Mouse (Mus musculus): Measurements from ENCODE around the gene Chd3. TPM values are rescaled to one million over a fixed set of nuclear protein-coding genes. Genes with fewer than 3 reads are reported as not detected.

Gene Chd3
- polyA plus RNA-seq (2015; fragmentation: Nextera tagmentation; extraction: Ambion mirVana), result 33.4 and 35.5 TPM in 2 replicates

DNA sequence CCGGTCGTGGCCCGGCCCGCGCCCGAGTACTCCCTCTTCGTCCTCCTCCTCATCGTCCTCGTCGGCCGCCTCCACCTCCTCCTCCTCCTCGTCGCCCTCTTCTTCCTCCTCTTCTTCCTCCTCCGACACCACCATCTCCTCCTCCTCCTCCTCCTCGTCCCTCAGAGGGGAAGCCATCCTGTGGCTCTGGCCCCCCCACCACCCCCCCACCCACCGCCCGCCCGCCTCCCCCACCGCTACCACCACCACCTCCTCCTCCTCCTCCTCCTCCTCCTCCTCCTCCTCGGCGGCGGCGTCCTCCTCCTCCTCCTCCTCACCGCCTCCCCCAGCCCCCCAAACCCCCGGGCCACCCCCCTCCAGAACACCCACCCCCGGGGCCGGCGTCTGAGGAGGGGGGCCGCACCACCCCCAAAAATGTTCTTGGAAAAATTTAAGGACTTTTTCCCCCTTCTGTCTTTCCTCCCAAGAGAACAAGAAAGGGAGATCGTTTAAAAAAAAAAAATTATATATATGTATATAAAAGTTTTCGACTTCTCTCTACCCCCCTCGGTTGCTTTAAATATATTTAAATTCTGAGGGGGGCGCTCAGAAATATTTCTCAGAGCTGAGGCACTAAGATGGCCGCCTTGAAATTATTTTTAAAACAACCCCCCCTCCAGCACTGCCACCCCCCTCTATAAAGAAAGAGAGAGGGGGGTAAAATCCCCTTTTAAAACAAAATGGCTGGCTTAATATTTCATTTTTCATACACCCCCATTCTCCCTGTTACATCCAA, at the start of gene Chd3:
Gene Chd3, minus strand, starts transcription at position 192 of the 775 bp plus-strand sequence.
- Histone ChIP-seq H3K36me3 (ENCODE audit: control insufficient read depth, insufficient read depth, low read length) (no peaks in the 10 kb centered on the region; the same call in 1 of the 2 replicates), H3K4me2 (ENCODE audit: low read depth, low read length) (peak within 1 kb of the TSS; percentile 95), H3K9ac (ENCODE audit: low read depth, low read length) (peak within 1 kb of the TSS; percentile 99), H3K9me3 (ENCODE audit: control insufficient read depth, low read length) (no peaks in the 10 kb centered on the region), H3K27me3 (replicated peaks; ENCODE audit: control insufficient read depth, insufficient read depth, low read length) (no peaks in the 10 kb centered on the region), H3K27ac (ENCODE audit: low read length) (peak within 1 kb of the TSS; percentile 99), H3K4me1 (ENCODE audit: control insufficient read depth, insufficient read depth, low read length) (peaks cover 49% of the 10 kb centered on the region), H3K4me3 (ENCODE audit: low read length) (peak within 1 kb of the TSS; percentile 81)
- ATAC-seq, result no peak
- under 1% methylated on average over 20 of the region's 34 CpGs for WGBS

DNA sequence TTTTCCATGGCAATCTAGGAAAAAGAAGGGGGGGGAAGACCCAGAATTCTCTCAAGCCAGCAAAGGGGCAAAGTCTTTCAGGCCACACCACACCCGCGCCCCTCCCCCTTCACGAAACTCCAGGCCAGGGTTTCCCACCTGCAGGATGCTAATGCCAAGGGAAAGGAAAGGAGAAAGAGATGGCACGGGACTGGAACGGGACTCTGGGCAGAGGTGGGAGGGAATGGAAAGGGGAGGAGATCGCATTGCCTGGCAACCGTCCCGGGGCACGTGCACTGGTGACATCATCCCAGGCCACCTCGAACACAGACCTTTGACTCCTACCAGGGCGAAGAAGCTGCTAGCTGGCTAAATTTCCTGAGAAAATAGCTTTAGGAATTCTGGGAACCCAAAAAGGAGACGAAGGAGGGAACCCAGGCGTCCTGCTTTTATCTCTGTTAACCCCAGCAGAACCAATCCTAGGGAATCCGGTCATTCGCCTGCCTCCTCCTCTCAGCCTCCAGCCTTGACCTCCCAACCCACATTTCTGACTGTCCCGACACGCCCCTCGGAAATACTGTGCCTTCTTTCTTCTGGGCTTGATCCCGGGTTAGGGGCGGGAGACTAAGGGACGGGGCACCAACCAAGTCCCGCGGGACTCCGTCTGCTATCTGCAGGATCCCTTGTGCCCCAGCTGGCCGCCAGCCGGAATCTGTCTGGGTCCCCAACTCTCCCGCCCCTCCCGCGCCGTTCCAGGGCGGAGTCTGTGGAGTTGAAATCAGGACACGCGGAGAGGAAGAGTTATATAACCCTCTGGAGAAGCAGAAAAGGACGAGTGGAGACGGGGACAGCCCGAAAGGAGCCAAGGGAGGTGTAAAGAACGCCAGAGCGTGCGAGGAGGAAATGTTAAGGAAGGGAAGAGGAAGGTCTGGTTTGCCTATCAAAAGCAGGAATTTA, 48.5 kb upstream of the Chd3 start:
- Histone ChIP-seq H3K9me3 (ENCODE audit: control insufficient read depth, low read length) (no peaks in the 10 kb centered on the region), H3K4me1 (ENCODE audit: control insufficient read depth, insufficient read depth, low read length) (peaks cover 46% of the 10 kb centered on the region), H3K4me3 (ENCODE audit: low read length) (peak overlapping the region; percentile 65), H3K4me2 (ENCODE audit: low read depth, low read length) (peak overlapping the region; percentile 97), H3K9ac (ENCODE audit: low read depth, low read length) (peak overlapping the region; percentile 75), H3K27ac (ENCODE audit: low read length) (peak overlapping the region; percentile 98), H3K27me3 (replicated peaks; ENCODE audit: control insufficient read depth, insufficient read depth, low read length) (peaks cover 6% of the 10 kb centered on the region; the same call in 1 of the 2 replicates), H3K36me3 (ENCODE audit: control insufficient read depth, insufficient read depth, low read length) (no peaks in the 10 kb centered on the region)
- 0% methylated on average over 39 of the region's 39 CpGs for WGBS
- ATAC-seq, result peak; percentile 57

DNA sequence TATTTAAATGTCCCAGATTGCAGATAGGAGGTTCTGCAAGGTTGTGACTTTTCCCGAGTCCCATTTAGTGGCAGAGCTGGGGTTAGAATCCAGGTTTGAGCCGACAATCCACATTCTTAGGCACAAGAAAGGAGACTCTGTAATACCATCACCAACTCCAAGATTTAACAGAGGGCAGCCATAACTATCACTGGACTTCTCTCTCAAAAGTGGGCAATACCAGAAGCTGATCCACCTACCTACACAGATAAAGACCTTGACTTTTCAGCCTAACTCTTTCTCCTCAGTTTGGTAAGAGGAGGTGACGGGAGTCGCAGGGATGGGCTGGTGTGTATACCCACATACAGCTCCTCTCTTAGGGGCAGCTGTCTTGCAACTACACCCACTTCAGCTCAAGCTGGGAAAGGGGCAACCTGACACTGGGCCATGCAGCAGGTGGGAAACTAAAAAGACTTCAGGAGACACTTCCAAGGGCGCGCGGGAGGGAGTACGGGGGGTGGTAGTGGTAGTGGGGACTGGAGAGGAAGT, 47.8 kb upstream of the Chd3 start:
- peak overlapping the region; percentile 97 for H3K4me2 ChIP-seq (ENCODE audit: low read depth, low read length)
- no peaks in the 10 kb centered on the region for H3K9me3 ChIP-seq (ENCODE audit: control insufficient read depth, low read length)
- no peaks in the 10 kb centered on the region for H3K36me3 ChIP-seq (ENCODE audit: control insufficient read depth, insufficient read depth, low read length)
- H3K9ac ChIP-seq (ENCODE audit: low read depth, low read length), result peak overlapping the region; percentile 75
- H3K4me3 ChIP-seq (ENCODE audit: low read length), result peak overlapping the region; percentile 65
- ATAC-seq, result no peak; the same call in 1 of the 2 replicates
- peaks cover 6% of the 10 kb centered on the region; the same call in 1 of the 2 replicates for H3K27me3 ChIP-seq (replicated peaks; ENCODE audit: control insufficient read depth, insufficient read depth, low read length)
- H3K27ac ChIP-seq (ENCODE audit: low read length), result peak overlapping the region; percentile 98
- peaks cover 53% of the 10 kb centered on the region for H3K4me1 ChIP-seq (ENCODE audit: control insufficient read depth, insufficient read depth, low read length)
- WGBS, result 5% methylated on average over 8 of the region's 8 CpGs

DNA sequence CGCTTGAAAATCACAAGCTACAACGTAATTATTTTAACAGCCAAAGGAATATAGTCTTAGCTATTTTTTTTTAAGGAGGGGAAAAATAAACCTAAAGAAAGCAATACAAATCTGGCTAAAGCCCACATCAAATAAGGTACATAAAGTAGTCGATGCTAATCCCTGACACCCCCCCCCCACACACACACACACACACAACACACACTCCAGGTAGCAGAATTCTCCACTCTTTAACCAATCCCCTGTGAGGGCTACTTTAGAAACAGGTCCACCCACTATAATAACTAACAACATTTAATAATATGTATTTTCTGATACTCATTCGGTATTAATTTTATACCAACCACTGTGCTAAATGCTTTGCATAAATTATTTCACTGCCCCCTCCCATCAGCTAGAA, 47.3 kb upstream of the Chd3 start:
- Histone ChIP-seq H3K9me3 (ENCODE audit: control insufficient read depth, low read length) (no peaks in the 10 kb centered on the region), H3K9ac (ENCODE audit: low read depth, low read length) (peak overlapping the region; percentile 75), H3K27ac (ENCODE audit: low read length) (peak overlapping the region; percentile 98), H3K27me3 (replicated peaks; ENCODE audit: control insufficient read depth, insufficient read depth, low read length) (peaks cover 4% of the 10 kb centered on the region; the same call in 1 of the 2 replicates), H3K36me3 (ENCODE audit: control insufficient read depth, insufficient read depth, low read length) (no peaks in the 10 kb centered on the region), H3K4me1 (ENCODE audit: control insufficient read depth, insufficient read depth, low read length) (peaks cover 56% of the 10 kb centered on the region), H3K4me2 (ENCODE audit: low read depth, low read length) (peak overlapping the region; percentile 97), H3K4me3 (ENCODE audit: low read length) (peak overlapping the region; percentile 65)
- WGBS, result 2% methylated on average over 4 of the region's 4 CpGs
- no peak for ATAC-seq

DNA sequence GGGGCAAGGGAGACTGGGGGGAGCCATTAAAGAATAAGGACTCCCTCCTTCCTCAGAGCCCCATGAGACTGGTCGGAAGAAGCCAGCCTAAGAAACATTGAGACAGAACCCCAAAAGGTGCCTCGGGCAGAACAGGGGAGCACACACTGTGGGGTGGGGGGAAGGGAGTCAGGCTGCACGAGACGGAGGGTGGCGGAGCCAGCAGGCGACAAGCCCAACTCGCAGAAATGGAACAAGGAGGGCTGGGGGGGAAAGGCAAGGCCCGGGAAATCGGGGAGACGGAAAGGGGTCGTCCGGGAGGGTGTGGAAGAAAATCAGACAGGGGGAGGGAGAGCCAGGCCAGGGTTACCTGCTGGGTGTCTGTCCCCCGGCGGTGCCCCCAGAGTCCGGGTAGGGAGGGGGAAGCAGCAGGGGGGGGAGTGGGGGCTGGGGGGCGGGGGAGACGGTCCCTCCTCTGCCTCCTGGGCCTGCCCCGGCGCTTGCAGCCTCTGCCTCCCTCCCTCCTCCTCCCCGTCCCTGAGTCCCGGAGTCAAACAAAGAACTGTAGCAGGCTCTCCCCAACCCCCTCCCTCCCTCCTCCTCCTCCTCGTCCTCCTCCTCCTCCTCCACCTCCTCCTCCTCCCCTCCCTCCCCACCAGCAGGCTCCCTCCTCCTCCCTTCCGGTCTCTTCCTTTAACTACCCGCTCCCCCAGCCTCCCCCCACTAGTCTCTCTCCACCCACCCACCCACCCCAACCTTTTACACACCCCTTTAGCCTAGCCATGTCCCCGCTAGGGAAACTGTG, 46.7 kb upstream of the Chd3 start:
- Histone ChIP-seq H3K27me3 (replicated peaks; ENCODE audit: control insufficient read depth, insufficient read depth, low read length) (no peaks in the 10 kb centered on the region; the same call in 1 of the 2 replicates), H3K4me1 (ENCODE audit: control insufficient read depth, insufficient read depth, low read length) (peaks cover 50% of the 10 kb centered on the region), H3K4me3 (ENCODE audit: low read length) (peak overlapping the region; percentile 65), H3K27ac (ENCODE audit: low read length) (peak overlapping the region; percentile 98), H3K36me3 (ENCODE audit: control insufficient read depth, insufficient read depth, low read length) (no peaks in the 10 kb centered on the region), H3K9me3 (ENCODE audit: control insufficient read depth, low read length) (no peaks in the 10 kb centered on the region), H3K4me2 (ENCODE audit: low read depth, low read length) (peak overlapping the region; percentile 97), H3K9ac (ENCODE audit: low read depth, low read length) (peak overlapping the region; percentile 75)
- no peak for ATAC-seq
- under 1% methylated on average over 17 of the region's 25 CpGs for WGBS

DNA sequence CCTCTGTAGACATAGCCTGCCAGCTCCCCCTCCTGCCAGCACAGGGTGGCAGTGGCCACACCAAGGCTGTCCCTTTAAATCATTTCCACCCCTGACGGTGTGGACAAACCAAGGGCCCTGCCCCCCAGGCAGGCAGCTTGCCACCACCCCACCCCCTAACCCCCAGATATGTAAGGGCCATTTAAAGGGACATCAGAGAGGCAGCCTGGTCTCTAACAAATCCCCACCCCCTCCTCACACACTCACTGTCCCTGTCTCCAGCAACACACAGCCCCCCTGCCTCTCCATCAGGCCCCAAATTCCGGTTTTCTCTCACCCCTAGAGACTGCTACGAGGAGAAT, 46.1 kb upstream of the Chd3 start:
- Histone ChIP-seq H3K4me2 (ENCODE audit: low read depth, low read length) (peak overlapping the region; percentile 97), H3K9me3 (ENCODE audit: control insufficient read depth, low read length) (no peaks in the 10 kb centered on the region), H3K27ac (ENCODE audit: low read length) (peak overlapping the region; percentile 96), H3K4me1 (ENCODE audit: control insufficient read depth, insufficient read depth, low read length) (peaks cover 49% of the 10 kb centered on the region), H3K4me3 (ENCODE audit: low read length) (peak overlapping the region; percentile 65), H3K9ac (ENCODE audit: low read depth, low read length) (peak overlapping the region; percentile 74), H3K27me3 (replicated peaks; ENCODE audit: control insufficient read depth, insufficient read depth, low read length) (no peaks in the 10 kb centered on the region), H3K36me3 (ENCODE audit: control insufficient read depth, insufficient read depth, low read length) (no peaks in the 10 kb centered on the region)
- no peak for ATAC-seq
- 0% methylated on average over 3 of the region's 3 CpGs for WGBS

DNA sequence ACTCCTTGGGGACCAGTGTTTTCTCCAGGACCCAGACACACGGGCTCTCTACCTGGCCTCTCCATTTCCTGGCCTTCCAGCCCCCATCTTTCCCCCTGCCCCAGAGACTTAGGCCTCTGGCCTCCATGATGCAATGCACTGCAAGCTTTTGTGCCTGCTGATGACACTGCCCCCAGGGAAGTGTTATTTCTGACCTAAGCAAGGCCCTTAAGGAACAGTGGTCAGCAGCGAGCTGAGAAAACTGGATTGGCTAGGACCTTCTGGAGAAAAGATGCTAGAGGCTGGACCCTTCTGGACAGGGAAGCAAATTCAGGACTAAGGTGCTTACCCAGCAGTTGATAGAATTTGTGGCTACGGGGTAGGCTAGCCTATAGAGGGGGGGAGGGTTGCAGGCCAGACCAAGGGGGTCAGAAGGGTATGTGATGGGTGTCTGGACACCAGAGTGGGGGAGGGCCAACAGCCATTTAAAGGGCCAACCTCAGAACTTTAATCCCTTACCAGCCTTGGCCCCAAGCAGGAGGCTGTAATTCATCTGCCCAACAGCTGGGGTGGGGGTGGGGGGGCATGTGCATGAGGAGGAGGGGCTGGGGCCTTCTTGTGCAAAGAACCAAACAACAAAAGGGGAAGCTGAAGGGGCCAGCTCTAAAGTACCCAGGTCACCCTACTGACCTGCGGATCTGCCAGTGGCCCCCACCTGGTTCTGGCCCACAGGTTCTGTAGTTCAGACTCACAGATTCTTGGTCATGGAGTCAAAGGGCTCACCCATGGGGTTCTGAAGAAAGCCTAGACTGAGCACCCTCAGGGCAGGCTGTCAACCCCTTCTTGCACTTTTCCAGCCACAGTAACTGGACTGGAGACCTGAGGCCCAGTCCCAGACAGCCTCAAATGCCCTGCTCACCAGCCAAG, 45.5 kb upstream of the Chd3 start:
- H3K27me3 ChIP-seq (replicated peaks; ENCODE audit: control insufficient read depth, insufficient read depth, low read length), result no peaks in the 10 kb centered on the region
- peak overlapping the region; percentile 65 for H3K4me3 ChIP-seq (ENCODE audit: low read length)
- H3K36me3 ChIP-seq (ENCODE audit: control insufficient read depth, insufficient read depth, low read length), result no peaks in the 10 kb centered on the region
- ATAC-seq, result no peak
- H3K4me2 ChIP-seq (ENCODE audit: low read depth, low read length), result peak overlapping the region; percentile 97
- H3K9ac ChIP-seq (ENCODE audit: low read depth, low read length), result peak overlapping the region; percentile 74
- WGBS, result 8% methylated on average over 4 of the region's 4 CpGs
- peak overlapping the region; percentile 96 for H3K27ac ChIP-seq (ENCODE audit: low read length)
- H3K9me3 ChIP-seq (ENCODE audit: control insufficient read depth, low read length), result no peaks in the 10 kb centered on the region
- H3K4me1 ChIP-seq (ENCODE audit: control insufficient read depth, insufficient read depth, low read length), result peaks cover 47% of the 10 kb centered on the region
